Mouse (Mus musculus): ENCODE data around the gene Slc24a4.

DNA sequence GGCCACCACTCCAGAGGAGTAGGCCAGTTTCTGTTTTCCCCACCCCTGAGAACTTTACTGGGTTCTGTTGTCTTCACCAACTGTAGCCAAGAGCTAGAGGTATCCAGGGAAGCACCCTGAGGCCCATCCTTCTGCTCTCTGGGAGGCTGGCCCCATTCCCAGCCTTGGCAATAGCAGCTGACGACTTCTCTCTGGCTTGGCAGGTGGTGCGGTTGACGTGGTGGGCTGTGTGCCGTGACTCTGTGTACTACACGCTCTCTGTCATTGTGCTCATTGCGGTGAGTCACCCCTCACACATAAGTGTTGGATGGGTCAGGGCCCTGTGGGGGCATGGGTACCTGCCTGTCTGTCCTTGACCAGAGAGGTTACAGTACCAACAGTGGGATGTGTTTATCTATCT, 94.9 kb downstream of the Slc24a4 start:
- no peak for TF ChIP-seq POLR2A (IDR thresholded peaks at IDR 0.05; ENCODE audit: insufficient read depth, low read depth, low read length)
- no peak for TF ChIP-seq CTCF (IDR thresholded peaks at IDR 0.05)
- no peak for TF ChIP-seq EP300 (IDR thresholded peaks at IDR 0.05; ENCODE audit: insufficient read depth, low read depth, low read length)
